Mouse (Mus musculus) retina, postnatal 7 days (tissue): ENCODE data around the gene Mapk1ip1.

Experiments
- DNase-seq: peaks from one replicate; pipeline ENCODE4 v3.0.0-alpha.2; 2012; ENCODE audit warnings: low read depth, low spot score

The Mapk1ip1 gene

DNA sequence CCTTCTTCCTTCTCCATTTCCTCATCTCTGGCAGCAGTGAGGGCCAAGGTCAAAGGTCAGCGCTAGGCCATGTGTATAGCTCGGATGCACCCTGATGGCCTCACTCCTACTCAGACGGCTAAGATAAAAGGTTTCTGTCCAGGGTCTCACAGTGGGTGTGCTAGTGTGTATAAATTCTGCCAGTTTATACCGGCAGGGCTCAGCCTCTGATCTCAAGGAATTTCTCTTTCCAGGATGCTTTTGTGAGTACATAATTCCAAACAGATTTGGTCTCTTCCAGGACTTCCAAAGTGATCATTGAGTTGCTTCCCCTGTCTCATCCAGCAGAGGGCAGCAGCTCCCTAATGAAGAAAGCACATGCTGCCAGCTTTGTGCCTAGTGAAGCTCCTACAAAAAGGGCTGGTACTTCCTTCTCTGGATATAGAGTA lies 5.5 kb downstream of the Mapk1ip1 start:
- peak; percentile 63 for DNase-seq

DNA sequence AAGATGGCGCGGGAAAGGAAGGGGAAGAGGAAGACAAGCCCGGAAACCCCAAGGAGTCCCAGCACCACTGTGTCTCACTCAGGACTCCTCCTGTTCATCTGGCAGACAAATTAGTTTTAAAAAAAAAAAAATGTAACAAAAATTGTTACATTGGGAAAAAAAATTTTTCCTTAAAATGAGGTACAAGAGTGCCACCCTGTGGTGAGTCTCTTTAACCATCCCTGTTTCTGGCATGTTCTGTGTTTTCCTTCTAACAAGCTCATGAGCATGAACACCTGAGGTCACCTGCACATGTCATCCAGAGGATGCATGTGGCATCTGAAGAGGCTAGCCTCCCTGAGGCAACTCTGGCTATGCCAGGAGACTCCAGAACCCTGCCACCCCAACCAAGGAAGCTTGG lies 11.0 kb downstream of the Mapk1ip1 start:
- no peak for DNase-seq

DNA sequence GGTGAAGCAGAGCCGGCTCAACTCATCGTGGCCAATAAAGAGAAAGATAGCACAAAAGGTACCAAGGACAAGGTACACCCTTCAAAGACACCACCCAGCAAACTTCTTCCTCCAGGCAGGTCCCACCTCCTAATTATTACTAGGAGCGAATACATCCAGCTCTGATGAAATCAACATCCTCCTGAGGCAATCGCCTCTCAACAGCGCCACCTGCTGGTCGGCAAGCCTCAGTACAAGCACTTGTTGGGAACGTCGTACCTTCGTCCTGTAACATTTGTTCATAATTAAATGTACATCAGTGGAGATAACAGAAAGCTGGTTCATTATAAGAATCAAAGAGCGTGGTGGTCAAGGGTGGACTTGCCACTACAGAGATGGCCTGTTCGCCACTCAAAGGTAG lies 18.3 kb downstream of the Mapk1ip1 start:
- peak; percentile 51 for DNase-seq

DNA sequence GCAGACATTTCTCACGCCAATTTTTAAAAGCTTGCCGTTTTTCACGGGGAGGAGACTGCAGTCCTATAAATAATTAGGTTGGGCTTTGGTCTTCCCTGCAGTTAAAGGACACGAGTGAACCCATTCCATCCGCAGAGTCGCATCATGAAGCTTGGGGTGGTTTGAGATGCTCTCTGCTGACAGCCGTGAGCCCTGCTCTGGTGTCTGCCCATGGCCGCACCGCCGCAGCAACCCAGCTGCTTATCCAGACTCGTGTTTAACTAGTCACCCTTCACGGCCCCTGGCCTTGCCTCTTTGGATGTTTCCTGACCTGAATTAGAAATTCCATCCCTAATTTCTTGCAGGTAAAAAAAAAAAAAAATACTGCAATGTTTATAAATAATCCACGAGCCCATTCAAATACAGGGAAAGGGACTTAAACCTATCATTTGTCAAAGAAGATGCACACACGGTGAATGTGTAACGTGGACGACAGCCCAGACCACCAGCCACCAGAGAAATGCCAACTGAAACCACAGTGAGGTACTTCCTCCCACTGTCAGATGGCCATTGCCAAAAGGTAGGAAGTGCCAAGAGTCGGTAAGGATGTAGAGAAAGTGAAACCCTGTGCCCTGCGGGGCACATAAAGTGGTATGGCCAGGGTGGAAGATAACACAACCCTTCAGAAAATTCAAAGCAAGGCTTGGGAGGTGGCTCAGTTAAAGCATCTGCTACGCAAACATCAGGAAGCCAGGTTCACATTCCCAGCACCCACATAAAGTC lies 20.9 kb downstream of the Mapk1ip1 start:
- no peak for DNase-seq

DNA sequence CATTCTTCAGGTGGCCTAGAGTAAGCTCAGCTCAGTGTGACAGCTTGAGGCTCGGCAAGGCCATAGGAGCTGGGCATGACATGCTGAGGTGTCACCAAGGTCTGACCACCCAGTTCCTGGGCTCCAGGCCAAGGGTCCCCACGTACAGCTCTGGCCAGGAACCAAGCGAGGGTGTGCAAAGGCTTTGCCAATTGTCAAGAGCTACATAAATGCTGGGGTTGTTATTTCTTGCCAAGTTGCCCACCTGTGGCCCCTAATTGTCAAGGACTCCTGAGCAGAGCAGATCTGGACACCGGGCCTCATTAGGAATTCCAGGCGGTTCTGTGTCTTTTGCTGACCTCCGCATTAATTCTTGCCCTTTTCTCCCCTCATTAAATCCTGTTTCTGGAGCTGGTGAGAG lies 21.6 kb downstream of the Mapk1ip1 start:
- DNase-seq: no peak

GRCm38 (mm10) chr7:138818314-138818713 lies 27.8 kb downstream of the Mapk1ip1 start:
- DNase-seq: no peak

- DNase-seq: no peak
Measured at GRCm38 (mm10) chr7:138813213-138813875, 32.7 kb downstream of the Mapk1ip1 start.

DNA sequence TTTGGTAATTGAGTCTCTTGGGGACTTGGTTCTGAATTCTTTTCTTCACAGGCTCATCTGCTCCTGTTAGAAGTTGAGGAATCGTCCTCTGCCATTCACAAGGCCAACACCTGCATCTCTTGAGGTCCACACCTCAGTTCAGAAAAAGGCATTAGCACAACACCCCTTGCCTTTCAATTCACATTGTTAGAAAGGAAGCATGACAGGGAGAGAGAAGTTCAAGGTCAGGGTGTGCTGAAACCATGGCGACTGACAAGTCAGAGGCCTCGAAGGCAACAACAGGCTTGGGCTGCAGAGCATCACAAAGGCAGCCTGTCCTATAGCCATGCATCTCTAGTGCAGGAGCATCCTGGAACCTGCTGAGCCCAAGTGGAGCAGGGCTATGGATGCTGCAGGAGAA lies 38.9 kb downstream of the Mapk1ip1 start:
- no peak for DNase-seq

DNA sequence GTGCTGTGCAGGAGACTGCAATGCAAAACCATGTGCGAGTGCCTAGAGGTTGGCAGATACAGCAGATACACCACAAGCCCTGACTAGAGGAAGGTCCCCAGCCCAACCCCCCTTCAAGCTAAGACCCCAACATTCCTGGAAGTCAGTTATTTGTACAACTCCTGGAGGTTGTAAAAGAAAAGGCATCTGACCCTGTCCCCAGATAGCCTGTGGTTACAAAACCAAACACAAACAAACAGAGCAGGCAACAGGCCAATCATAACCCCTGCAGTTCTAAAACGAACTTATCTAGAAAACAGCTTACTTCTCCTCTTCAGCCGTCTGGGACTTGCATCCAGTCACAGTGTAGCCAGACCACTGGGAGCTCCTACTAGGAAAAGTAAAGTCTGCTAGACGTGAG lies 42.7 kb downstream of the Mapk1ip1 start:
- no peak for DNase-seq

DNA sequence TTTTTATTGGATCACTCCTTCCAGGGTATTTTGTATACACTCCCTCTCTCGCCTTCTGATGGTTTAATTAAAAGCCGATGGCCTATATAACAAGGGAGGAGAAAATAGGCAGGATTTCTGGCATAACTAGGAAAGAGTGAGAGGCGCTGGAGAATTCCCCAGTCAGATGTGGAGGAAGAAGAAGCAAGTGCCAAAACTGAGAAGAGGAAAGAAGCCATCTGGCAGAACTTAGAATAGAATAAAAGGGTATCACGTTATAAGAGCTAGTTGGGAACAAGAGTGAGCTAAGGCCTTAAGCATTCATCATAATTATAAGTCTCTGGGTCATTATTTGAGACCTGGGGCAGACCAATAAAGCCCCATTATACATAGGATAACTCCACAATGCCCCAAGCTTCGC lies 58.0 kb downstream of the Mapk1ip1 start:
- DNase-seq: no peak
